Mouse (Mus musculus): ENCODE data around the gene Bmp2k. TPM values are rescaled to one million over a fixed set of nuclear protein-coding genes. Genes with fewer than 3 reads are reported as not detected.

Gene Bmp2k
- polyA plus RNA-seq, 1 experiment from 2014 or later, result 9.2 TPM

GRCm38 (mm10) chr5:96976150-96976549, 21.3 kb upstream of the Bmp2k start:
- no peaks in the 10 kb centered on the region for H3K36me3 ChIP-seq (replicated peaks)
- no peak overlapping the region for H3K9ac ChIP-seq
- no peak overlapping the region for H3K4me2 ChIP-seq
- no peak for ATAC-seq (ENCODE audit: low FRiP score)
- 95% methylated on average over 3 of the region's 3 CpGs for WGBS
- no peak overlapping the region for H3K27ac ChIP-seq
- 0 out of 2 replicates have a peak, but pooled peaks cover 4% of the 10 kb centered on the region for H3K27me3 ChIP-seq
- H3K4me1 ChIP-seq, result peaks cover 3% of the 10 kb centered on the region; the same call in 1 of the 2 replicates
- no peak overlapping the region for H3K4me3 ChIP-seq (replicated peaks)
- H3K9me3 ChIP-seq, result no peaks in the 10 kb centered on the region

GRCm38 (mm10) chr5:96979296-96980007, 18.0 kb upstream of the Bmp2k start:
- H3K4me1 ChIP-seq, result peaks cover 3% of the 10 kb centered on the region; the same call in 1 of the 2 replicates
- H3K27me3 ChIP-seq, result 0 out of 2 replicates have a peak, but pooled peaks cover 4% of the 10 kb centered on the region
- H3K9ac ChIP-seq, result no peak overlapping the region
- no peak overlapping the region for H3K4me3 ChIP-seq (replicated peaks)
- H3K36me3 ChIP-seq (replicated peaks), result no peaks in the 10 kb centered on the region
- no peak overlapping the region for H3K4me2 ChIP-seq
- no peak for ATAC-seq (ENCODE audit: low FRiP score)
- H3K27ac ChIP-seq, result no peak overlapping the region
- no peaks in the 10 kb centered on the region for H3K9me3 ChIP-seq
- WGBS, result 54% methylated on average over 13 of the region's 13 CpGs

- no peak overlapping the region for H3K4me3 ChIP-seq (replicated peaks)
- no peak overlapping the region for H3K27ac ChIP-seq
- ATAC-seq (ENCODE audit: low FRiP score), result no peak
- peaks cover 3% of the 10 kb centered on the region; the same call in 1 of the 2 replicates for H3K4me1 ChIP-seq
- no peaks in the 10 kb centered on the region for H3K9me3 ChIP-seq
- H3K4me2 ChIP-seq, result no peak overlapping the region
- H3K27me3 ChIP-seq, result 0 out of 2 replicates have a peak, but pooled peaks cover 4% of the 10 kb centered on the region
- WGBS, result 24% methylated on average over 15 of the region's 15 CpGs
- H3K36me3 ChIP-seq (replicated peaks), result no peaks in the 10 kb centered on the region
- H3K9ac ChIP-seq, result no peak overlapping the region
Observed at GRCm38 (mm10) chr5:96980008-96980634, 17.4 kb upstream of the Bmp2k start.

- WGBS, result 82% methylated on average over 3 of the region's 3 CpGs
Observed at GRCm38 (mm10) chr5:96981987-96982386, 15.5 kb upstream of the Bmp2k start.

GRCm38 (mm10) chr5:96983142-96983541, 14.3 kb upstream of the Bmp2k start:
- 0 out of 2 replicates have a peak, but pooled peaks cover 4% of the 10 kb centered on the region for H3K27me3 ChIP-seq
- no peak overlapping the region for H3K4me3 ChIP-seq (replicated peaks)
- no peak overlapping the region for H3K9ac ChIP-seq
- WGBS, result 86% methylated on average over 7 of the region's 7 CpGs
- no peak overlapping the region for H3K4me2 ChIP-seq
- H3K27ac ChIP-seq, result no peak overlapping the region
- no peaks in the 10 kb centered on the region for H3K36me3 ChIP-seq (replicated peaks)
- ATAC-seq (ENCODE audit: low FRiP score), result no peak
- H3K4me1 ChIP-seq, result peaks cover 3% of the 10 kb centered on the region; the same call in 1 of the 2 replicates
- no peaks in the 10 kb centered on the region for H3K9me3 ChIP-seq

More at GRCm38 (mm10) chr5:96981987-96982386, 15.5 kb upstream of the Bmp2k start:
- no peak overlapping the region for H3K4me3 ChIP-seq (replicated peaks)
- no peak overlapping the region for H3K4me2 ChIP-seq
- no peaks in the 10 kb centered on the region for H3K9me3 ChIP-seq
- H3K9ac ChIP-seq, result no peak overlapping the region
- no peak overlapping the region for H3K27ac ChIP-seq
- no peaks in the 10 kb centered on the region for H3K36me3 ChIP-seq (replicated peaks)
- H3K27me3 ChIP-seq, result 0 out of 2 replicates have a peak, but pooled peaks cover 4% of the 10 kb centered on the region
- H3K4me1 ChIP-seq, result peaks cover 3% of the 10 kb centered on the region; the same call in 1 of the 2 replicates
- no peak for ATAC-seq (ENCODE audit: low FRiP score)

- H3K27ac ChIP-seq, result no peak overlapping the region
- no peak overlapping the region for H3K9ac ChIP-seq
- no peaks in the 10 kb centered on the region for H3K36me3 ChIP-seq (replicated peaks)
- no peaks in the 10 kb centered on the region for H3K27me3 ChIP-seq
- ATAC-seq (ENCODE audit: low FRiP score), result no peak
- H3K4me3 ChIP-seq (replicated peaks), result no peak overlapping the region
- H3K4me2 ChIP-seq, result no peak overlapping the region
- no peaks in the 10 kb centered on the region for H3K9me3 ChIP-seq
- no peaks in the 10 kb centered on the region for H3K4me1 ChIP-seq
- 90% methylated on average over 3 of the region's 3 CpGs for WGBS
Observed at GRCm38 (mm10) chr5:96986850-96987249, 10.6 kb upstream of the Bmp2k start.

GRCm38 (mm10) chr5:96988880-96989279, 8.6 kb upstream of the Bmp2k start:
- H3K9ac ChIP-seq, result no peak overlapping the region
- no peaks in the 10 kb centered on the region for H3K36me3 ChIP-seq (replicated peaks)
- H3K4me2 ChIP-seq, result no peak overlapping the region
- H3K27me3 ChIP-seq, result no peaks in the 10 kb centered on the region
- no peaks in the 10 kb centered on the region for H3K9me3 ChIP-seq
- H3K4me1 ChIP-seq, result no peaks in the 10 kb centered on the region
- ATAC-seq (ENCODE audit: low FRiP score), result no peak
- no peak overlapping the region for H3K4me3 ChIP-seq (replicated peaks)
- no peak overlapping the region for H3K27ac ChIP-seq
- 92% methylated on average over 4 of the region's 4 CpGs for WGBS

- 88% methylated on average over 6 of the region's 6 CpGs for WGBS
- peaks cover 2% of the 10 kb centered on the region; the same call in 1 of the 2 replicates for H3K4me1 ChIP-seq
Observed at GRCm38 (mm10) chr5:96991156-96991555, 6.3 kb upstream of the Bmp2k start.

GRCm38 (mm10) chr5:96992651-96993050, 4.8 kb upstream of the Bmp2k start:
- H3K4me3 ChIP-seq (replicated peaks), result no peak overlapping the region
- 91% methylated on average over 5 of the region's 5 CpGs for WGBS
- H3K27me3 ChIP-seq, result no peaks in the 10 kb centered on the region
- H3K36me3 ChIP-seq (replicated peaks), result no peaks in the 10 kb centered on the region
- no peaks in the 10 kb centered on the region for H3K9me3 ChIP-seq
- H3K4me1 ChIP-seq, result peaks cover 9% of the 10 kb centered on the region
- H3K27ac ChIP-seq, result no peak overlapping the region
- H3K4me2 ChIP-seq, result no peak overlapping the region
- H3K9ac ChIP-seq, result no peak overlapping the region
- no peak for ATAC-seq (ENCODE audit: low FRiP score)

More at GRCm38 (mm10) chr5:96991156-96991555, 6.3 kb upstream of the Bmp2k start:
- Histone ChIP-seq H3K4me2 (no peak overlapping the region), H3K9ac (no peak overlapping the region), H3K4me3 (replicated peaks) (no peak overlapping the region), H3K27ac (no peak overlapping the region), H3K36me3 (replicated peaks) (no peaks in the 10 kb centered on the region), H3K9me3 (no peaks in the 10 kb centered on the region), H3K27me3 (no peaks in the 10 kb centered on the region)
- ATAC-seq (ENCODE audit: low FRiP score), result no peak

GRCm38 (mm10) chr5:96993057-96993456, 4.4 kb upstream of the Bmp2k start:
- WGBS, result 79% methylated on average over 8 of the region's 8 CpGs
- no peaks in the 10 kb centered on the region for H3K9me3 ChIP-seq

GRCm38 (mm10) chr5:96995791-96996190, 1.7 kb upstream of the Bmp2k start:
- Histone ChIP-seq H3K4me1 (peaks cover 18% of the 10 kb centered on the region), H3K4me3 (replicated peaks) (no peak overlapping the region), H3K9ac (no peak overlapping the region), H3K9me3 (no peaks in the 10 kb centered on the region), H3K27me3 (no peaks in the 10 kb centered on the region), H3K27ac (no peak overlapping the region), H3K36me3 (replicated peaks) (no peaks in the 10 kb centered on the region), H3K4me2 (no peak overlapping the region)
- 55% methylated on average over 5 of the region's 5 CpGs for WGBS
- ATAC-seq (ENCODE audit: low FRiP score), result no peak

More at GRCm38 (mm10) chr5:96993057-96993456, 4.4 kb upstream of the Bmp2k start:
- no peaks in the 10 kb centered on the region for H3K36me3 ChIP-seq (replicated peaks)
- peaks cover 9% of the 10 kb centered on the region for H3K4me1 ChIP-seq
- ATAC-seq (ENCODE audit: low FRiP score), result no peak
- H3K27ac ChIP-seq, result no peak overlapping the region
- no peaks in the 10 kb centered on the region for H3K27me3 ChIP-seq
- H3K4me2 ChIP-seq, result no peak overlapping the region
- H3K9ac ChIP-seq, result no peak overlapping the region
- H3K4me3 ChIP-seq (replicated peaks), result no peak overlapping the region

- WGBS, result 17% methylated on average over 39 of the region's 39 CpGs
- Histone ChIP-seq H3K4me3 (replicated peaks) (peak overlapping the region; percentile 61), H3K9me3 (no peaks in the 10 kb centered on the region), H3K27ac (peak overlapping the region; percentile 92), H3K9ac (peak overlapping the region; percentile 85), H3K36me3 (replicated peaks) (no peaks in the 10 kb centered on the region), H3K4me2 (peak overlapping the region; percentile 88), H3K4me1 (peaks cover 18% of the 10 kb centered on the region), H3K27me3 (no peaks in the 10 kb centered on the region)
- ATAC-seq (ENCODE audit: low FRiP score), result no peak; the same call in 1 of the 2 replicates
Observed at GRCm38 (mm10) chr5:96996401-96997309, 834 bp upstream of the Bmp2k start.
